Mouse (Mus musculus): ENCODE measurements around the gene Wfdc5.
A peak's percentile ranks its signal among the peaks of the same experiment; 100 is the strongest.

The Wfdc5 gene

DNA sequence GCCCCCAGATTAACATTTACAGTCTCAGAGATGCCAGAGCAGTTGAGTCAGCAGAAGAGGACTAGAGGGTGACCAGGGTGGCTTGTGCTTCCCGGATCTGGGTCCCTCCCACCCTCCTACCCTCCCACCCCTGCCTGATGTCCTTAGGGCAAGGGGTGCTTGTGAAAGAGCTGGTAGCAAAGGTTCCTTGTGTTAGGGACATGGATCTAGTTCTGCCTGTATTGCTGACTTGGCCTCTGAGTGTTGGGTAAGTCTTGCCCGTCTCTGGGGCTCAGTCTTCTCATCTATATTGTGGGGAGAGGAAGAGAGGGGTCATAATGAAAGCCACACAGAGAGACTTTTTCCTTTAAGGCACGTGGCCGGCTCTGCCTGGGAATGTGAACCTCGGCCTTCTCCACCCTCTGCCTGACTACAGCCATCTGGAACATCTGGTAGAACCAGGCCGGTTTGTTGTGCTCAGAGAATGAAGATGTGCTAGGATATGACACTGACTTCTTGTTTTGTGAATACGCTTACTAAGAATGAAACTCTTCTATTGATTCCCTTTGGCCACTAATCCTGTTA lies at the start of gene Wfdc5:
Gene Wfdc5, minus strand, starts transcription at position 51 of the 564 bp plus-strand sequence.
- DNase-seq = no peak

DNA sequence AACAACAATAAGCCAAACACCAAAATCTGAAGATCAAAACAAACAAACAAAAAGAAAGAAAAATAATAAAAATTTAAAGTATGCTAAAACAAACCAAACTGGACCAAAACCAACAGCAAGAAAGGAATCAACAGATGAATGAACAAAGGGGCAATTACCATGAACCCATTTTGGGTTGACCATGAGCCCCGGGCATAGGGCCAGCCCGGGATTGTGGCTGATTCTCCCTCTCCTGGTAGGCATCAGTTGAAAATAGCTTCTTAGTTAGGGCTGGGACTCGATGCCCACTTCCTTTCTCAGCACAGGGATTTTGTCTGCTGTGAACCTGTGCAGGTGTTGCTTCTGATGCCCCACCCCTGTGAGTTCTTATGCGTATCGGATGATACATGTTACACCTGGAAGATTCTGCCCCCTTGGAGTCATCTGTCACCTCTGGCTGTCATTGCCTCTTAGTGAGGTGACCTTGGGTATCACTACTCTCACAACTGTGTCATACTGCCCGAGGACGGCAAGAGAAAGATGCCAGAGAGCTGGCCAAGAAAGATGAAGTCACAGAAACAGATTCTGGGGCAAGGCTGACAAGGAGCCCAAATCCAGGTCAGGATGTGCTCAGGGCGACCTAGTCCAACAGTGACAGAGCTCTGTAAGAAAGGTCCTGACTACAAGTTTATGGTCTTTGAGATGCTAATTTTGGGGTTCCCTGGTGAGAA lies 46.0 kb upstream of the Wfdc5 start:
- DNase-seq = no peak

DNA sequence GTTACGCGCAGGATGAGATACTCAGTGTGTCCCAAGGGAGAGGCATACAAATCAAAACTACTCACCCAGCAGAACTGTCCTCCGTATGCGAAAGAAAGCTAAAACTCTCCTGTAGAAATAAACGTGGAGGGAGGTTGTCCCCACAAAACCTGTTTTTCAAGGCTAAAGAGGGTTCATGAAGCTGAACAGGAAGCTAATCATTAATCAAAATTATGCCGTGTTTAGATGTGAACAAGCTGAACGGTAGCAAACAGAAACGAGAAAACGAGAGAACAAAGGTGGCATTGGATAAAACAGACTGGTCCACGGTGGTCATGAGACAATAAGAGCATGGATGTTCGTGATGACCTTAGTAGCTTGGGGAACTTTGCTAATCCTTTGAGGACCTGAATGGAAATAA lies 39.0 kb upstream of the Wfdc5 start, which contains the start of gene Wfdc15b:
Gene Wfdc15b, minus strand, starts transcription at position 139 of the 400 bp plus-strand sequence.
- peak; percentile 30 for DNase-seq

DNA sequence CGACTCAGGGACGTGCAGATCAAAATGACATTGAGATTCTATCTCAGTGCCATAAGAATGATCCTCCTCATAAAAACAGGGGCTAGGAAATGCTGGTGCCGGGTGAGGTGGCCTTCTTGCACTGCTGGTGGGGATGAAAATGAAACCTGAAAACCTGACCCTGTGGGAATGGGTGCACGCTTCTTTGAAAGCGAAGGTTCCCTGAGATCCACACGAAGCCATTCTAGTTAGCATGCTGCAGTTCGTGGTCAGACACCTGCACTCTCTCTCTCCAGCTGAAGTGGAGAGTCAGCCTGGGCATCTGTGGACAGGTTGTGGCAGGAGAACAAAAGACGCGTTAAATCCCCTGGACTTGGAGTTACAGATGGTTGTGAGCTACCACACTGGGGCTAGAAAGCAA lies 36.8 kb upstream of the Wfdc5 start:
- DNase-seq = no peak

GRCm38 (mm10) chr2:164212711-164213110 lies 30.2 kb upstream of the Wfdc5 start:
- DNase-seq = no peak

GRCm38 (mm10) chr2:164210892-164211291 lies 28.4 kb upstream of the Wfdc5 start:
- DNase-seq = no peak

DNA sequence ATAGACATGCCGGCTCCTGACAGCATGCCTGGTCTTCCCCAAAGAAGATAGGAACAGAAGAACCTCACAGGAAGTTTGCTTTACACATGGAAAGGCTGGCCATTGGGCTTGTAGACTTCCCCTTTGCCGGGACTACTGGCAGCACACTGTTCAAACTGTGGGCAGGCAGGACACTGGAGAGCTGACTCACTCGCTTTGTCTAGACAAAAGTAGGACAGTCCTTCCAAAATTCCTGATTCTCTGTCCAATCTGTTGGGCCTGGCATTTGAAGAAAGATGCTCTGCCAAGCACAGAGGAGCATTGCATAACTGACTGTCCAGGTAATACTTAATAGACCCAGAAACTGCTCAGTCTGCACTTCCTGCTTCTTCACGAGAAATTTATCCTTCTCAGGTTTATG lies 24.1 kb upstream of the Wfdc5 start:
- no peak for DNase-seq

GRCm38 (mm10) chr2:164206011-164206410 lies 23.5 kb upstream of the Wfdc5 start:
- DNase-seq = peak; percentile 55

DNA sequence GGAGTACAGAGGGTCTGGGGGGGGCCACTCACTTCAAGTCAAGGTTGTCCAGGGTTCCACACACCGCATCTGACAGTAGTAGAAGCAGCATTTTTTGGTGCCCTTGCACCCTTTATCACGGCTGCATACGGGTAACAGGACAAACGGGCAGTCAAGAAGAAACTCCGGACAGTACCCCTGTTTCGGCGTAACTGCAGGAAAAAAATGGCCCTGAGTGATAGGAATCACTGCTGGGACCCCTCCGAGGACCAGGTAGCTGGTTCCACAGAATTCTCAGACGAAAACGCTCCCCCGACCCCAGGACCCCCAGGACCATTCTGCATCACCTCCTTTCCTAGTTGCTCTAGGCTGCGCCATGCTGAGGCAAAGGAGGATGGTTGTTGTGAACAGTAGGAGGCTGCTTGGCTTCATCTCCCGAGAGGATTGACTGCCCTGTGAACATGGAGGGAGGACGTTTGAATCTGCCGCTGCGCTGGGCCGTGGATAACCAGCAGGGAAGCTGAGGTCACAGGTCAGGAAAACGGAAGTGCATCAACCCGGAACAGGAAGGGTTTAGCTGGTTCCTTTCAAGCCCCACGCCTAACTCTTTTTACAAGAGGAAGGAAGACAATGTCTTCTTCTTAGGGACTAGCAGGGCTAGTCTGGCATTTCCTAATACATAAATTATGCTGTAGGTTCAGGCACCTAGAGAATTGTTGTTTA lies 17.2 kb upstream of the Wfdc5 start, which contains the start of gene Wfdc15a:
Gene Wfdc15a, minus strand, starts transcription at position 505 of the 702 bp plus-strand sequence.
- no peak for DNase-seq

- DNase-seq = no peak
These were observed 14.1 kb upstream of the Wfdc5 start for GRCm38 (mm10) chr2:164196700-164196990.

DNA sequence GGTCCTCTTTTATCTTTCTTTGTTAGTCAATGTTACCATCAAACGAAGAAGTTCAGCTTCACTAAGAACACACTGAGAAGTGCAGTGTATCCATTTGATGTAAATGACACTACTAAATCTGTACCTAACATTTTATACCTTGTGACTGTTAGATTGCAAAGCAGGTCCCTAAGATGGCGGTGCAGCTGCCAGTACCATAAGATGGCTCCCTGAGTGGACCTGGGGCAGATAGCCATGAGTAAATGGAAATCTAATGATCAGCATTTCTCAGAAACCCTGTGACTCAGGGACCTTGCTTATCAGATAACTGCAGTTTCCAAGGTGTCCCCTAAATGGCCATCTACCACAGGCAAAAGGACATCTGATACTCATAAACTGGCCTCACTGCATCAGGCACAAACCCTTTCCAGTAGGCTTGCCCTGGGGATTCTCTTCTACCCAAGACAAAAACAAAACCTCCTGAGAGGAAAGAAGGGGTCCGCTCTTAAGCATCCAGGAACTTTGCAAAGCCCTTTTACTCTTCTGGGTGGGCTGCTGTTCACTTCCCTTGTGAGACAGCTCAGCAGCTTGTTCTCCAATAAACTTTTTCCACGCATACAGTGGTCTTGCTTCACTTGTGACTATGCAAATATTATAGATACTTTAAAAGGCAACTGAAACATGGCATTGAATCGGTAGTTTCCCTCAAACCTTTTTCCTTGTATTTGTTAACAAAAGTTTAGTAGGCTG lies 13.6 kb upstream of the Wfdc5 start:
- DNase-seq = no peak

- DNase-seq = no peak
These were observed 12.6 kb upstream of the Wfdc5 start for GRCm38 (mm10) chr2:164194959-164195630.

DNA sequence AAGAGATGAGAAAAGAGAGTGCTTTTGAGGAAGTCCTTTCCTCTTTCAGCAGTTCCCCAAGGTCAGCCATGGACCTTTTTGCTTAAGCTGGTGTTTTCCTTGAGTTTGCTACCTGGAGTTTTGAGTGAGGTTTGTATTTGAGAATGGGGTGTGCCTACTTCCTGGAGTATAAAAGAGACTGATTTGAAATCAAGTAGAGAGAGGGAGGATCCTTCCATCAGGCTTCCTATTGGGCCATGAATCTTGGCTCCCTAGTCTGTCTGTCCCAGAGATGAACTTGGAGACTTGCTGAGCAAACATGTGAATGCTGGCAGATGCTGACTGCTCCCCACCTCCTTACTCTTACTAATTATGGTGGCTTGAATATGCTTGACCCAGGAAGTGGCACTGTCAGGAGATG lies 9.7 kb upstream of the Wfdc5 start:
- DNase-seq = no peak

GRCm38 (mm10) chr2:164190576-164190975 lies 8.0 kb upstream of the Wfdc5 start, which contains the start of gene Wfdc12:
Gene Wfdc12 (minus strand): TSS chr2:164190608.
- no peak for DNase-seq

- DNase-seq = no peak
These were observed 6.2 kb upstream of the Wfdc5 start for GRCm38 (mm10) chr2:164188722-164189121.

GRCm38 (mm10) chr2:164184145-164184719 lies 1.7 kb upstream of the Wfdc5 start:
- no peak for DNase-seq

DNA sequence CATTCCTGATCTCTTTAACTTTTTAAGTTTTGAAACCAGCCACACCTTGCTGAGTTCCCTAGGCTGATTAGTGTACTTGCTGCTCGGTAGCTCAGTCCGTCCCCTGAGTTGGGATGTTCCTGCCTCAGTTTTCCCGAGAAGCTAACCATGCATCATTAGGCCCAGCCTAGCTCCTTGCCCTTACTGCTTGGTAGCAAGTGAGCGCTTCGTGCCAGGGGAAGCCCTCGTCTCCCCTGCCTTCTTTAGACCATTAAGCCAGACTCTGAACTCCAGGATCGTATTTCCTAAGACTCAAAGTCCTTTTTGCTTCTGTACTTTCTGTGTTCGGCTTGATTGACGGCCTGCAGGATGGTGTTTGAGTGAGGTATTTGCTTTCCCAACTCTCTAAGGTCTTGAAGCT lies 798 bp upstream of the Wfdc5 start:
- DNase-seq = peak; percentile 25

DNA sequence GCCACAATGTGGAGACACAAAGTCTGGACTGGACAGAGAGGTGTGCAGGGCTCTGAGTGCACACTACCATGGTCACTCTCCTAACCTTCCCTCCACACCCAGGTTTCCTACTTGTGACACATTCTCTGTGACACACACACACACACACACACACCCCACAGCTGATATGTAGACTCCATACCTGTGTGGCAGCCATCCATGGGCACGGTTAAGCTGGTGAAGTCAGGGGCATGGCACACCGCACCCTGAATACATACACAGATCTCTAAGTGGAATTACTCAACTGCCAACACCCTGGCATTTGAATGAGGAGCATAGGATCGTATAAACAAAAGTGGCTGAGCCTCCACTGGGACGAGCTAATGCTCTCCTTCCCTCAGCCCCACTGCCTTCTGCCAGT lies 1.8 kb downstream of the Wfdc5 start:
- no peak for DNase-seq

GRCm38 (mm10) chr2:164180124-164180523 lies 2.4 kb downstream of the Wfdc5 start:
- no peak for DNase-seq

- no peak for DNase-seq
These were observed 4.7 kb downstream of the Wfdc5 start for GRCm38 (mm10) chr2:164177831-164178230.

DNA sequence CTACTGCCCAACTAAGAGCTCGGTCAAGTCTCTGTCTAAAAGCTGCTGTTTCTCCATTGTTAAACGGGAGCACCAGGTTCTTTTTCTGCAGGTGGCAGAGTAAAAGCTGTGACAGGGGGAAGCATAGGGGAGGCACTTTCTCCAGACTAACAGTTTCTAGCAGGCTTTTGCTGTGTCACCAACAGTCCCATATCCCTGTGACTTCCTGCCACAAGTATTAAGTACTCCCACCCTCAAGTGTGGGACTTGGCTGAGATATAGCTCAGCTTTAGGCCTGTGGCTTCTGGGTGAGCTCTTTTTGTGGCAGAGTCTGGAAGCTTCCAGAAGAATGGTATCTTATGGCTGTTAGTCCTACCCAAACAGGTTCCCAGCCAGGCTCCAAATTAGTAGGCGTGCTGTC lies 6.7 kb downstream of the Wfdc5 start:
- DNase-seq = no peak

DNA sequence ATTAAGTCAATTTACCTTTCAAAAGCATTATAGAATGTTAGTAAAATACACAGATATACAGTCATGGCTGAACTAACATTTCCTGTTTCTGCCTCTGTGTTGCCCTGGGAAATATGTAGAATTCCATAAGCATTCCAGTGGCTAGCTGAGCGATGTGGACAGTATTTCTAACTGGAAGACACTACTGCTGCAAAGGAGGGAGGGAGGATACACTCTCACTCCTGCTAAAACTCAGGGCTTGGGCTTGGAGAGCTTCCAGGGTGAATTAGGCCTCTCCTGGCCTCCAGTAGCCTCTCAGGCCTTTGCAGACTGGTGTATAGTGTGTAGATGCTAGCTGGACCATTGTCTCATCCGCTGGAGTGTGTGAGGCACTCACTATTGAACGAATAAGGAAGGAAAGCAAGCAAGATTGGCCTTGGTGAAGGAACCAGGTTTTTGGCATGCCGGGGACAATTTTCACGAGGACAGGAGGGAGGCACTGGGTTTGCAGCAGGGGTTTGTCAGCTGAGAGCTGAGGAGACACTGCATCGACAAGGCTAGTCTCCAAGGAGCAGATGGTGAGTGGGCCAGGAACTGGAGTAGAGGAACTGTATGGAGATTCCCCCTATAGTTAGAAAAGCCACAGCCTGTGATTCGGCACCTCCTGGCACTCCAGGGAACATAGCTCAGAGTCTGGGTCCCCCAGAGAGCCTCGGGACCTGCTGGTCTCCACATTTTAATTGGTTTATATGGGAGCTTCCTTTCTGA lies 7.7 kb downstream of the Wfdc5 start:
- no peak for DNase-seq
